Mouse (Mus musculus) embryonic facial prominence, embryonic 11.5 days (tissue): ENCODE results near the gene Ilf3. TPM values are rescaled to one million over a fixed set of nuclear protein-coding genes. Genes with fewer than 3 reads are reported as not detected.

ENCODE experiments used
- ATAC-seq: fragments of 200-750 bp; cut with Nextera tagmentation; replicated peaks from 2 replicates; pipeline ENCODE4 v1.8.0; 2017; ENCODE audit warnings: low read depth; ENCODE audit not compliant: insufficient number of reproducible peaks, low FRiP score, low TSS enrichment
- DNase-seq: peaks from one replicate; pipeline ENCODE4 v3.0.0-alpha.2; 2015; ENCODE audit warnings: low spot score
- H3K27ac ChIP-seq: fragments of 300-500 bp; sonication (generic); replicated peaks from 2 replicates; pipeline ENCODE4 v1.5.1; 2014; ENCODE audit warnings: mild to moderate bottlenecking, low read depth, low read length, control low read depth
- H3K27me3 ChIP-seq: fragments of 300-500 bp; sonication (generic); 2 replicates; pipeline ENCODE4 v1.6.1; 2014; ENCODE audit warnings: mild to moderate bottlenecking, low read length, moderate library complexity, mixed read lengths; ENCODE audit not compliant: control insufficient read depth, insufficient read depth
- H3K36me3 ChIP-seq: fragments of 300-500 bp; sonication (generic); replicated peaks from 2 replicates; pipeline ENCODE4 v1.6.1; 2014; ENCODE audit warnings: low read depth, mild to moderate bottlenecking, low read length, moderate library complexity, mixed read lengths; ENCODE audit not compliant: control insufficient read depth, insufficient read depth
- H3K4me1 ChIP-seq: fragments of 300-500 bp; sonication (generic); 2 replicates; pipeline ENCODE4 v1.6.1; 2014; ENCODE audit warnings: low read length, mixed read lengths; ENCODE audit not compliant: control insufficient read depth, insufficient read depth
- H3K4me2 ChIP-seq: fragments of 300-500 bp; sonication (generic); 2 replicates; pipeline ENCODE4 v1.6.1; 2014; ENCODE audit warnings: low read depth, mild to moderate bottlenecking, control low read depth, low read length, moderate library complexity
- H3K4me3 ChIP-seq: fragments of 300-500 bp; sonication (generic); 2 replicates; pipeline ENCODE4 v1.5.1; 2014; ENCODE audit warnings: low read depth, low read length, control low read depth
- H3K9ac ChIP-seq: fragments of 300-500 bp; sonication (generic); replicated peaks from 2 replicates; pipeline ENCODE4 v1.6.1; 2014; ENCODE audit warnings: mild to moderate bottlenecking, control low read depth, low read length
- H3K9me3 ChIP-seq: fragments of 300-500 bp; sonication (generic); replicated peaks from 2 replicates; pipeline ENCODE4 v1.6.1; 2016; ENCODE audit warnings: mild to moderate bottlenecking, low read length, inconsistent platforms, mixed read lengths; ENCODE audit not compliant: control insufficient read depth
- WGBS: fragments of 180-500 bp; shearing (Covaris S2); extraction: QIAGEN DNeasy Blood & Tissue Kit; methylation state at CpG from one replicate; pipeline ENCODE4 v1.1.7; 2014; 5-methylcytosine and 5-hydroxymethylcytosine counted together
- polyA plus RNA-seq: library from polyadenylated mRNA; unstranded; fragments of >200 nt; fragmentation: Nextera tagmentation; extraction: Ambion mirVana; gene quantifications from 2 replicates; pipeline ENCODE4 v1.2.1, GENCODE M21; 2014

The Ilf3 gene
- polyA plus RNA-seq, 1 experiment from 2014 or later = 256 TPM

- DNase-seq (no peak), ATAC-seq (no peak)
- WGBS = 98% methylated on average over 6 of the region's 6 CpGs
- Histone ChIP-seq H3K9ac (no peak overlapping the region), H3K4me2 (no peak overlapping the region), H3K4me1 (no peaks in the 10 kb centered on the region), H3K4me3 (no peak overlapping the region), H3K36me3 (no peaks in the 10 kb centered on the region), H3K27me3 (no peaks in the 10 kb centered on the region), H3K9me3 (no peaks in the 10 kb centered on the region), H3K27ac (no peak overlapping the region)
These were observed 77.5 kb downstream of the Ilf3 start for GRCm38 (mm10) chr9:21445081-21445744.

- Histone ChIP-seq H3K4me3 (no peak overlapping the region), H3K4me2 (no peak overlapping the region), H3K27me3 (no peaks in the 10 kb centered on the region), H3K4me1 (no peaks in the 10 kb centered on the region), H3K27ac (no peak overlapping the region), H3K36me3 (no peaks in the 10 kb centered on the region), H3K9me3 (no peaks in the 10 kb centered on the region), H3K9ac (no peak overlapping the region)
- ATAC-seq (no peak), DNase-seq (no peak)
- whole genome bisulfite sequencing = 91% methylated on average over 2 of the region's 2 CpGs
These were observed 80.1 kb downstream of the Ilf3 start for GRCm38 (mm10) chr9:21447778-21448177.

GRCm38 (mm10) chr9:21449710-21450109 is 82.0 kb downstream of the Ilf3 start:
- WGBS = 86% methylated on average over 2 of the region's 2 CpGs
- no peak overlapping the region for H3K9ac ChIP-seq
- H3K4me3 ChIP-seq = no peak overlapping the region
- ATAC-seq (no peak), DNase-seq (no peak)
- no peak overlapping the region for H3K4me2 ChIP-seq
- H3K36me3 ChIP-seq = no peaks in the 10 kb centered on the region
- H3K9me3 ChIP-seq = no peaks in the 10 kb centered on the region
- H3K27me3 ChIP-seq = no peaks in the 10 kb centered on the region
- H3K4me1 ChIP-seq = no peaks in the 10 kb centered on the region
- H3K27ac ChIP-seq = no peak overlapping the region

- no peak overlapping the region for H3K27ac ChIP-seq
- H3K9ac ChIP-seq = no peak overlapping the region
- H3K36me3 ChIP-seq = no peaks in the 10 kb centered on the region
- DNase-seq (no peak), ATAC-seq (no peak)
- no peak overlapping the region for H3K4me2 ChIP-seq
- no peaks in the 10 kb centered on the region for H3K9me3 ChIP-seq
- WGBS = 92% methylated on average over 3 of the region's 3 CpGs
- H3K4me1 ChIP-seq = no peaks in the 10 kb centered on the region
- no peak overlapping the region for H3K4me3 ChIP-seq
- H3K27me3 ChIP-seq = no peaks in the 10 kb centered on the region
These were observed 82.6 kb downstream of the Ilf3 start for GRCm38 (mm10) chr9:21450270-21450669.

- Histone ChIP-seq H3K4me1 (no peaks in the 10 kb centered on the region), H3K9me3 (no peaks in the 10 kb centered on the region), H3K27ac (no peak overlapping the region), H3K36me3 (no peaks in the 10 kb centered on the region), H3K27me3 (no peaks in the 10 kb centered on the region), H3K4me3 (no peak overlapping the region), H3K9ac (no peak overlapping the region), H3K4me2 (no peak overlapping the region)
- no peak for DNase-seq
- ATAC-seq = no peak
- WGBS = 93% methylated on average over 8 of the region's 8 CpGs
These were observed 83.7 kb downstream of the Ilf3 start for GRCm38 (mm10) chr9:21451391-21451790.

- ATAC-seq (no peak), DNase-seq (no peak)
- Histone ChIP-seq H3K9ac (no peak overlapping the region), H3K4me1 (no peaks in the 10 kb centered on the region), H3K4me2 (no peak overlapping the region), H3K9me3 (no peaks in the 10 kb centered on the region), H3K4me3 (no peak overlapping the region), H3K27me3 (no peaks in the 10 kb centered on the region), H3K36me3 (no peaks in the 10 kb centered on the region), H3K27ac (no peak overlapping the region)
- 78% methylated on average over 8 of the region's 8 CpGs for WGBS
These were observed 84.2 kb downstream of the Ilf3 start for GRCm38 (mm10) chr9:21451870-21452269.

GRCm38 (mm10) chr9:21453003-21453402 is 85.3 kb downstream of the Ilf3 start:
- 89% methylated on average over 7 of the region's 7 CpGs for WGBS
- no peak for ATAC-seq
- Histone ChIP-seq H3K4me1 (no peaks in the 10 kb centered on the region), H3K9ac (no peak overlapping the region), H3K4me3 (no peak overlapping the region), H3K36me3 (no peaks in the 10 kb centered on the region), H3K27ac (no peak overlapping the region), H3K4me2 (no peak overlapping the region), H3K27me3 (no peaks in the 10 kb centered on the region), H3K9me3 (no peaks in the 10 kb centered on the region)
- no peak for DNase-seq

GRCm38 (mm10) chr9:21453459-21453858 is 85.8 kb downstream of the Ilf3 start:
- WGBS = 88% methylated on average over 2 of the region's 2 CpGs
- Histone ChIP-seq H3K36me3 (no peaks in the 10 kb centered on the region), H3K9me3 (no peaks in the 10 kb centered on the region), H3K4me1 (no peaks in the 10 kb centered on the region), H3K27me3 (no peaks in the 10 kb centered on the region), H3K9ac (no peak overlapping the region), H3K4me2 (no peak overlapping the region), H3K27ac (no peak overlapping the region), H3K4me3 (no peak overlapping the region)
- ATAC-seq (no peak), DNase-seq (no peak)
